Mouse (Mus musculus) embryonic facial prominence, embryonic 15.5 days (tissue): ENCODE measurements around the gene Slc26a6. TPM values are rescaled to one million over a fixed set of nuclear protein-coding genes. Genes with fewer than 3 reads are reported as not detected.

Experiments
- ATAC-seq: fragments of 200-750 bp; cut with Nextera tagmentation; 2 replicates; pipeline ENCODE4 v1.8.0; 2017; ENCODE audit warnings: low read depth, moderate TSS enrichment; ENCODE audit not compliant: insufficient number of reproducible peaks, low FRiP score, low TSS enrichment
- H3K27ac ChIP-seq: fragments of 300-500 bp; sonication (generic); replicated peaks from 2 replicates; pipeline ENCODE4 v1.5.1; 2015; ENCODE audit warnings: mild to moderate bottlenecking, inconsistent platforms
- H3K27me3 ChIP-seq: fragments of 300-500 bp; sonication (generic); 2 replicates; pipeline ENCODE4 v1.6.1; 2015; ENCODE audit warnings: inconsistent platforms
- H3K36me3 ChIP-seq: fragments of 300-500 bp; sonication (generic); 2 replicates; pipeline ENCODE4 v1.6.1; 2015; ENCODE audit warnings: mild to moderate bottlenecking, inconsistent platforms
- H3K4me1 ChIP-seq: fragments of 300-500 bp; sonication (generic); 2 replicates; pipeline ENCODE4 v1.6.1; 2015; ENCODE audit warnings: inconsistent platforms
- H3K4me2 ChIP-seq: fragments of 300-500 bp; sonication (generic); replicated peaks from 2 replicates; pipeline ENCODE4 v1.6.1; 2015; ENCODE audit warnings: mild to moderate bottlenecking, inconsistent platforms
- H3K4me3 ChIP-seq: fragments of 300-500 bp; sonication (generic); replicated peaks from 2 replicates; pipeline ENCODE4 v1.5.1; 2015; ENCODE audit warnings: mild to moderate bottlenecking, inconsistent platforms
- H3K9ac ChIP-seq: fragments of 300-500 bp; sonication (generic); 2 replicates; pipeline ENCODE4 v1.6.1; 2015; ENCODE audit warnings: inconsistent platforms
- H3K9me3 ChIP-seq: fragments of 300-500 bp; sonication (generic); replicated peaks from 2 replicates; pipeline ENCODE4 v1.6.1; 2016; ENCODE audit warnings: inconsistent platforms
- WGBS: fragments of 180-500 bp; shearing (Covaris S2); methylation state at CpG from one replicate; pipeline ENCODE4 v1.1.7; 2015; 5-methylcytosine and 5-hydroxymethylcytosine counted together
- polyA plus RNA-seq: library from polyadenylated mRNA; unstranded; fragments of >200 nt; fragmentation: Nextera tagmentation; extraction: Ambion mirVana; gene quantifications from 2 replicates; pipeline ENCODE4 v1.2.1, GENCODE M21; 2015

The Slc26a6 gene
- polyA plus RNA-seq, 1 experiment from 2014 or later, result 15.3 TPM

DNA sequence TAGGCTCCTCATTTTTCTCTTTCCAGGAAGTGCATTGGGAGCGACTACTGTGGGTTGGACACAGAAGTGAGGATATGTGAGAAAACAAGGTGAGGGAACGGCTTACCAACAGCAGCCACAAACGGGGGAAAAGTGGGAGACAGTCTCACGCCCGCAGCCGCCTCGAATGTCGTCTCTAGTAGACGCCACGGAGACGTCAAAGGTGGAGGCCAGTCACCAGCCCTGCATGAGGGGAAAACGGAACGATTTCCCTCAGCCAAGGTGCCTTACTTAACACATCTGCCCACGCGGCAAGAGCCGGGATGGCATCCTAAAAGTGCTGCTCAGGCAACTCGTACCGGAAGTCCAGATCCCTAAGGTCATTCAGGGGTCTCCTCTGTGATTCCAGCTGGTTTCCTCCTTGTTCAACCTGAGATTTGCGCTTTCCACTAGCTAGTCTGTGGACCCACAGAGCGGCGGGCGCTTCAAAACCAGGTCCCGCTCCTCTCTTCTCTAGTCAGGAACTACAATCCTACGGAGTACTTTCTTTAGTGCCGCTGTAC, 28.9 kb upstream of the Slc26a6 start:
- H3K9ac ChIP-seq, result no peak overlapping the region
- no peak for ATAC-seq
- H3K27me3 ChIP-seq, result peaks cover 62% of the 10 kb centered on the region
- no peaks in the 10 kb centered on the region for H3K9me3 ChIP-seq
- WGBS, result 2% methylated on average over 25 of the region's 25 CpGs
- H3K4me1 ChIP-seq, result peaks cover 15% of the 10 kb centered on the region
- H3K4me3 ChIP-seq, result no peak overlapping the region; the same call in 1 of the 2 replicates
- H3K36me3 ChIP-seq, result 0 out of 2 replicates have a peak, but pooled peaks cover 2% of the 10 kb centered on the region
- no peak overlapping the region for H3K27ac ChIP-seq
- no peak overlapping the region for H3K4me2 ChIP-seq

DNA sequence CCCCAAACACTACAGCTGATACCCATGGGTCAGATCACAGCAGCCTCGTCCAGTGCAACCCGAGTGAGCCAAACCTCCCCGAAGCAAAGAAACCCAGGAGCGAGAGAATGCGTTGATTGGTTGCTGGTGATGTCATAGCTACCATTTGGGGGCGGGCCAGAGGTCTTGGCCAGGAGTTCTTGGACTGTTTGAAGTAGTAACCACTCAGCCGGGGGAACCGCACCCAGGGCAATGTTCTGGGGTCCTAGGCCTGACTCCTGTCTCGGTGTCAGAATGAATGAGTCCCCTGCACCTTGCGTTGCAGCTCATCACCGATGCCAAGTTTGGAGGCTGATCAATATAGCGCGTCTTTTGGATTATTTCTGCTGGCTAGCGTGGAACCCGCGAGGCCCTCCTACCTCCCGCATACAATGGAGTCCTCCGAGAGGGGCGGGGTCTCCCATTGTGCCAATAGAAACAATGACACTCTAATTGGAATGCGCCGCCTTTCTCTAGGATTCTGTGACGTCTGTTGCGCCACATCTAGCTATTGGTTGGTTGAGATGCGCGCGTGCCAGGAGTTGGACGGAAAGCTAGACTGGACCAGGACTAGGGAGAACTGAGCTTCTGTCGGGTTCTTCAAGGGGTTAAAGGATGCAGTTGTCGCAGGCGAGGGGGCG, 28.2 kb upstream of the Slc26a6 start:
- Histone ChIP-seq H3K36me3 (no peaks in the 10 kb centered on the region), H3K9me3 (no peaks in the 10 kb centered on the region), H3K4me2 (no peak overlapping the region), H3K27me3 (peaks cover 67% of the 10 kb centered on the region), H3K27ac (no peak overlapping the region), H3K9ac (no peak overlapping the region), H3K4me3 (no peak overlapping the region), H3K4me1 (peaks cover 15% of the 10 kb centered on the region)
- ATAC-seq, result no peak
- under 1% methylated on average over 31 of the region's 31 CpGs for WGBS

DNA sequence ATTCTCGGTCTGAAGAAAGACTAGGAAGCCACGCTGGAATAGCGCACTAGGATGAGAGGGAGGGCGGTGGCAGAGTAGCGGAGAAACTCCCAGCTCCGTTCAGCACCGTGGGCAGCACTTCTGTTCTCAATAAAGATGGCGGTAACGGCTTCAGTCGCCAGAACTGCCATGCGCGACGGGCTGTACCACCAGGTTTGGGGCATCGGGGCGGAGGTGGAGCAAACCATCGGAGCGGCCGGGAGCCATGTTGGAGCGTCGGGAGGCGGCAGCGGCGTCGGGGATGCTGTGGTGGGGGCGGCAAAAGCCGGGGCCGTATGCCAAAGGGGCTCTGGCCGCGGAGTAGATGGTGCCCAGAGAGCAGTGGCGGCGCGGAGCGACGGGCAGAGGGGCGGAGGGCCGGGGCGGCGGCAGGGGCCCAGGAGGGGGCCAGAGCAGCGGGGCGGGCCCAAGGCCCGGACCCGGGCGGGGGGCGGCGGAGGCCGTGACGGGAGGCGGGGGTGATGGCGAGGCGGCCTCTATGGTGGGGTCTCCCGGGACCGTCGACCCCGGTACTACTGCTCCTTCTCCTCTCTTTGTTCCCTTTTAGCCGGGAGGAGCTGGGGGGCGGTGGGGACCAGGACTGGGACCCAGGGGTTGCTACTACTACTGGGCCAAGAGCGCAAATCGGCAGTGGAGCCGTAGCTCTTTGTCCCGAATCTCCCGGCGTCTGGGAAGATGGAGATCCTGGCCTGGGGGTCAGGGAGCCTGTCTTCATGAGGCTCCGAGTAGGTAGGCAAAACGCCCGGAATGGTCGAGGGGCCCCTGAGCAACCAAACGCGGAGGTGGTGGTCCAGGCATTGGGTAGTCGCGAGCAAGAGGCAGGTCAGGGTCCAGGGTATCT, 27.0 kb upstream of the Slc26a6 start, which contains the start of gene Celsr3:
TSS of gene Celsr3 (plus strand) at position 501 of the 880 bp plus-strand sequence.
- Histone ChIP-seq H3K4me1 (peaks cover 15% of the 10 kb centered on the region), H3K36me3 (no peaks in the 10 kb centered on the region), H3K27ac (no peak within 1 kb of the TSS), H3K4me3 (peak within 1 kb of the TSS; percentile 43), H3K27me3 (peaks cover 79% of the 10 kb centered on the region), H3K4me2 (peak within 1 kb of the TSS; percentile 86), H3K9ac (no peak within 1 kb of the TSS), H3K9me3 (no peaks in the 10 kb centered on the region)
- ATAC-seq, result no peak
- 2% methylated on average over 65 of the region's 70 CpGs for WGBS

DNA sequence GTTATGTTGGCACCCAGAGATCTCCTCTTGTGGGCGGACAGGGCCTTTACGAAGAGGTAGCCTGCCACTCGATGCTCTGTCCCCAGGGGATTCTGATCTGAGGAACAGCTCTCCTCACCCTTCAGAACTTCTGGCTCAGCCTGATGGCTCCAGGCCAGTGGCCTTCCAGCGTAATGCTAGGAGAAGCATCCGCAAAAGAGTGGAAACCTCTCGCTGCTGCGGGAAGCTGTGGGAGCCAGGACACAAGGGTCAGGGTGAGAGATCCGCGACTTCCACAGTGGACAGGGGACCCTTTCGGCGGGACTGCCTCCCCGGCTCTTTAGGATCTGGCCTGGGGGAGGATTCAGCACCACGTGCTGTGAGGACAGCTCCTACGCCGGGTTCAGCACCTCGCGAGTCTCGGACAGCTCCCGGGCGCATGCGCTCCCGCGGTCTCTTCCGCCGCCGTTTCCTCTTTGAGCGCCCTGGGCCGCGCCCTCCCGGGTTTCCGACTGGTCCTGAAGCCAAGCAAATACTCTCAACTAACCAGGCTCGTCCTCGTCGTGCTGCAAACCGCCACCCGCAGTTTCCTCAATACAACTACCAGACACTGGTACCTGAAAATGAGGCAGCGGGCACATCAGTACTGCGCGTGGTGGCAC, 26.3 kb upstream of the Slc26a6 start:
- H3K9me3 ChIP-seq, result no peaks in the 10 kb centered on the region
- ATAC-seq, result peak; percentile 51
- peak overlapping the region; percentile 86 for H3K4me2 ChIP-seq
- peaks cover 21% of the 10 kb centered on the region for H3K4me1 ChIP-seq
- no peak overlapping the region for H3K27ac ChIP-seq
- WGBS, result 2% methylated on average over 39 of the region's 39 CpGs
- H3K36me3 ChIP-seq, result no peaks in the 10 kb centered on the region
- peaks cover 86% of the 10 kb centered on the region for H3K27me3 ChIP-seq
- no peak overlapping the region for H3K9ac ChIP-seq
- H3K4me3 ChIP-seq, result peak overlapping the region; percentile 43

- peak overlapping the region; percentile 86 for H3K4me2 ChIP-seq
- no peak for ATAC-seq
- H3K9me3 ChIP-seq, result no peaks in the 10 kb centered on the region
- WGBS, result 18% methylated on average over 34 of the region's 34 CpGs
- peak overlapping the region; percentile 42 for H3K4me3 ChIP-seq
- H3K9ac ChIP-seq, result no peak overlapping the region
- H3K4me1 ChIP-seq, result peaks cover 25% of the 10 kb centered on the region
- H3K36me3 ChIP-seq, result no peaks in the 10 kb centered on the region
- H3K27ac ChIP-seq, result no peak overlapping the region
- H3K27me3 ChIP-seq, result peaks cover 91% of the 10 kb centered on the region
Measured at GRCm38 (mm10) chr9:108827454-108827853, 25.6 kb upstream of the Slc26a6 start.

GRCm38 (mm10) chr9:108827906-108828305, 25.2 kb upstream of the Slc26a6 start:
- Histone ChIP-seq H3K36me3 (no peaks in the 10 kb centered on the region), H3K27ac (no peak overlapping the region), H3K9ac (no peak overlapping the region), H3K4me3 (no peak overlapping the region), H3K4me1 (peaks cover 29% of the 10 kb centered on the region), H3K27me3 (peaks cover 95% of the 10 kb centered on the region), H3K4me2 (peak overlapping the region; percentile 86; the same call in 1 of the 2 replicates), H3K9me3 (no peaks in the 10 kb centered on the region)
- 66% methylated on average over 18 of the region's 18 CpGs for WGBS
- no peak for ATAC-seq

GRCm38 (mm10) chr9:108831637-108832036, 21.4 kb upstream of the Slc26a6 start:
- Histone ChIP-seq H3K36me3 (no peaks in the 10 kb centered on the region), H3K4me1 (peaks cover 22% of the 10 kb centered on the region)
- ATAC-seq, result no peak

GRCm38 (mm10) chr9:108832390-108833108, 20.5 kb upstream of the Slc26a6 start:
- H3K9ac ChIP-seq, result no peak overlapping the region
- 5% methylated on average over 46 of the region's 46 CpGs for WGBS

More at GRCm38 (mm10) chr9:108831637-108832036, 21.4 kb upstream of the Slc26a6 start:
- Histone ChIP-seq H3K27ac (no peak overlapping the region), H3K27me3 (peaks cover 77% of the 10 kb centered on the region), H3K4me3 (peak overlapping the region; percentile 47), H3K9ac (no peak overlapping the region), H3K4me2 (peak overlapping the region; percentile 97), H3K9me3 (no peaks in the 10 kb centered on the region)
- WGBS, result 4% methylated on average over 23 of the region's 23 CpGs

GRCm38 (mm10) chr9:108842989-108843388, 10.1 kb upstream of the Slc26a6 start:
- no peak overlapping the region for H3K9ac ChIP-seq
- 11% methylated on average over 14 of the region's 14 CpGs for WGBS
- H3K27me3 ChIP-seq, result peaks cover 7% of the 10 kb centered on the region; the same call in 1 of the 2 replicates
- peak overlapping the region; percentile 36 for H3K4me2 ChIP-seq
- peaks cover 8% of the 10 kb centered on the region; the same call in 1 of the 2 replicates for H3K4me1 ChIP-seq
- H3K9me3 ChIP-seq, result no peaks in the 10 kb centered on the region
- no peak overlapping the region for H3K27ac ChIP-seq
- H3K36me3 ChIP-seq, result no peaks in the 10 kb centered on the region
- H3K4me3 ChIP-seq, result 0 out of 2 replicates have a peak overlapping the region, but pooled peaks have one; percentile 7
- no peak for ATAC-seq

More at GRCm38 (mm10) chr9:108832390-108833108, 20.5 kb upstream of the Slc26a6 start:
- Histone ChIP-seq H3K36me3 (no peaks in the 10 kb centered on the region), H3K4me3 (peak overlapping the region; percentile 47), H3K27ac (no peak overlapping the region), H3K27me3 (peaks cover 69% of the 10 kb centered on the region), H3K4me1 (peaks cover 16% of the 10 kb centered on the region), H3K4me2 (peak overlapping the region; percentile 97), H3K9me3 (no peaks in the 10 kb centered on the region)
- peak; percentile 95 for ATAC-seq

- no peak overlapping the region for H3K27ac ChIP-seq
- H3K27me3 ChIP-seq, result peaks cover 7% of the 10 kb centered on the region; the same call in 1 of the 2 replicates
- 68% methylated on average over 5 of the region's 5 CpGs for WGBS
- H3K4me1 ChIP-seq, result peaks cover 8% of the 10 kb centered on the region; the same call in 1 of the 2 replicates
- H3K36me3 ChIP-seq, result no peaks in the 10 kb centered on the region
- no peaks in the 10 kb centered on the region for H3K9me3 ChIP-seq
- ATAC-seq, result no peak
- H3K4me2 ChIP-seq, result no peak overlapping the region
- no peak overlapping the region for H3K4me3 ChIP-seq
- no peak overlapping the region for H3K9ac ChIP-seq
Measured at GRCm38 (mm10) chr9:108845390-108845789, 7.7 kb upstream of the Slc26a6 start.
